Mouse (Mus musculus): ENCODE results near the gene Tmem132d. TPM values are rescaled to one million over a fixed set of nuclear protein-coding genes. Genes with fewer than 3 reads are reported as not detected.
"Not testable (repeated sequence)": the region's sequence is repeated elsewhere in the genome, so short reads cannot be mapped to it uniquely, and the experiment has no call there.

Gene Tmem132d
- polyA plus RNA-seq, 1 experiment: not detected

DNA sequence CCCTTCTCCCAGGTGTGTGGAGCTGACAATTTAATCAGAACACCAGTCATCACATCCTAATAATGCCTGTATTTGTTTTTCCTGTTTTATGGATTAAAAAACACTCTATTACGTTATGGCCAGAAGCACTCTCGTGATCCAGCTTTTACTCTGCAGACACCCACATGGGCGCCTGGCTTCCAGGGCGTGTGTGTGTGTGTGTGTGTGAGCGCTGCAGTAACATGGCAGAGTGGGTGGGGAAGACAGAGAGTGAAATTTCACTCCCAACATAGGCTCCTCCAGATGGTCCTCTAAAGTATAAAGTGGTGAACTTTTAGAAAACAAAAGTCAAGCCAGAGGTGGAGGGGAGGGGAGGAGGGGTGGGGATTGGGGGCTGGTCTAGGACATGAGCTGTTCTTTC is 442.1 kb downstream of the Tmem132d start:
- no peak overlapping the region for H3K4me3 ChIP-seq (replicated peaks; ENCODE audit: control insufficient read depth, low read depth, low read length)
- no peak overlapping the region for H3K27ac ChIP-seq (ENCODE audit: control insufficient read depth, insufficient read depth, low read depth, low read length, poor library complexity)
- TF ChIP-seq CTCF (IDR thresholded peaks at IDR 0.05; ENCODE audit: control insufficient read depth, insufficient read depth, low read length) (no peak), POLR2A (IDR thresholded peaks at IDR 0.05; ENCODE audit: borderline replicate concordance, control insufficient read depth, low read depth, low read length) (no peak)
- 77% methylated on average over 5 of the region's 5 CpGs for WGBS
- H3K4me1 ChIP-seq (ENCODE audit: control insufficient read depth, insufficient read depth, low read length): no peaks in the 10 kb centered on the region

DNA sequence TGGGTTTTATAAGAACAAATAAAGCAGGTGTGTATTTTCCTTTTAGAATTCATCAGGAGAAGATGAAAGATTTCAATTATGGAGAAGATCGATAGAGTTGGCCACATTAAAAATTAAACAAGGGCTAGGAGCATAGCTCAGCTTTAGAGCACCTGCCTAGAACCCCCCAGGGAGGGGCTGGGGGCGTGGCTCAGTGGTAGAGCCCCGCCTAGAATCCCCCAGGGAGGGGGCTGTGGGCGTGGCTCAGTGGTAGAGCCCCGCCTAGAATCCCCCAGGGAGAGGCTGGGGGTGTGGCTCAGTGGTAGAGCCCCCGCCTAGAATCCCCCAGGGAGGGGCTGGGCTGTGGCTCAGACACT is 452.9 kb downstream of the Tmem132d start:
- H3K4me3 ChIP-seq (replicated peaks; ENCODE audit: control insufficient read depth, low read depth, low read length); H3K27ac ChIP-seq (ENCODE audit: control insufficient read depth, insufficient read depth, low read depth, low read length, poor library complexity); H3K4me1 ChIP-seq (ENCODE audit: control insufficient read depth, insufficient read depth, low read length): not testable (repeated sequence)
- 39% methylated on average over 6 of the region's 6 CpGs for whole genome bisulfite sequencing

DNA sequence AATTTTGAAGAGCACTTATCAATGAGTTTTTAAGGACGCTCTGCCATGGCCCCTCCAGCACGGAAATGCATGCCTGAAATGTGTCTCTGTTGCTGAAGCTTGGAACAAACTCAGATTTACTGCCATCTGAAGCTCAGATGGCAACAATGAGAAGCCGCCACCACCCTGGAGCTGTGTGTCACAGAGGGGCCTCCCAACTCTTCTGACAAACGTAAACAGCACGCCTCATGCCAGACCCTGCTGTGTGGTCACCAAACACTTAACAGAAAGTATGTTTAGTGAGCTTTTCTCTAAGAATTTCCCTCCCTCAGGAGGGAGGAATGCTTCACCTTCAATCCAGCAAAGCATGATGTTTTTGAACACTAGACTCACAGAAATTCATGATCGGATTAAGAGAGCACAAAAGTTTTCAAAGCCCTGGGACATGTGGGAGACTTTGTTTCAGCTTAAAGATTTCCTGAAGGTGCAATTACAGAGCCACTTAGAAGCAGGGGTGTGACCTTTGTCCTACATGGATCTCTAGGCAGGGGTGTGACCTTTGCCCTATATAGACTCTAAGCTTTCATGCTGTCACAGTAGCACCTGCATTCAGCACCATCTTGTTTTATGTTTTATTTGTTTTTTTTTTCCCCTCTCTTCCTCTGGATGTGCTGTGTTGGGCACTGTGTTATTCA is 453.4 kb downstream of the Tmem132d start:
- Histone ChIP-seq H3K4me3 (replicated peaks; ENCODE audit: control insufficient read depth, low read depth, low read length) (no peak overlapping the region), H3K27ac (ENCODE audit: control insufficient read depth, insufficient read depth, low read depth, low read length, poor library complexity) (no peak overlapping the region), H3K4me1 (ENCODE audit: control insufficient read depth, insufficient read depth, low read length) (no peaks in the 10 kb centered on the region; the same call in 1 of the 2 replicates)
- 60% methylated on average over 6 of the region's 6 CpGs for WGBS
- TF ChIP-seq CTCF (IDR thresholded peaks at IDR 0.05; ENCODE audit: control insufficient read depth, insufficient read depth, low read length) (no peak), POLR2A (IDR thresholded peaks at IDR 0.05; ENCODE audit: borderline replicate concordance, control insufficient read depth, low read depth, low read length) (no peak)

DNA sequence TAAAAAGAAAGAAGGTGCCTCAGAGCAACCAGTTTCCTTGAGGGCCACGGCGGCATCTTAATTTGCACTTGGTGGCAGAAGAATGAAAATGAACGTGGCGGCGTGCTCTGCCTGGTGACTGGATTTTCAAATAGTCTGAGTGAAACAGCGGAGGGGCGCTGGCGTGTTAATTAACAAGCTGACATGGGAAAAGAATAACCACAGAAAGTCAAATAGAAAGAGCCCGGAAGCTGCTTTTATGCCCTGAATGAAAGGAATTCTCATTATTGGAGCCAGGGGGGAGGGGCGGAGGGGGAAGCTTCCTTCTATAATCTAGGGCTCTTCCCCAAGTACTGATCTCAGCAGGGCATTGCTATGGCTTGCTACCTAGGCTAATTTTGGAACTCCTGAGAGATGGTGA is 456.2 kb downstream of the Tmem132d start:
- H3K4me1 ChIP-seq (ENCODE audit: control insufficient read depth, insufficient read depth, low read length): no peaks in the 10 kb centered on the region; the same call in 1 of the 2 replicates
- no peak overlapping the region for H3K27ac ChIP-seq (ENCODE audit: control insufficient read depth, insufficient read depth, low read depth, low read length, poor library complexity)
- no peak overlapping the region for H3K4me3 ChIP-seq (replicated peaks; ENCODE audit: control insufficient read depth, low read depth, low read length)
- TF ChIP-seq CTCF (IDR thresholded peaks at IDR 0.05; ENCODE audit: control insufficient read depth, insufficient read depth, low read length): no peak
- no peak for TF ChIP-seq POLR2A (IDR thresholded peaks at IDR 0.05; ENCODE audit: borderline replicate concordance, control insufficient read depth, low read depth, low read length)
- WGBS: 91% methylated on average over 10 of the region's 10 CpGs

DNA sequence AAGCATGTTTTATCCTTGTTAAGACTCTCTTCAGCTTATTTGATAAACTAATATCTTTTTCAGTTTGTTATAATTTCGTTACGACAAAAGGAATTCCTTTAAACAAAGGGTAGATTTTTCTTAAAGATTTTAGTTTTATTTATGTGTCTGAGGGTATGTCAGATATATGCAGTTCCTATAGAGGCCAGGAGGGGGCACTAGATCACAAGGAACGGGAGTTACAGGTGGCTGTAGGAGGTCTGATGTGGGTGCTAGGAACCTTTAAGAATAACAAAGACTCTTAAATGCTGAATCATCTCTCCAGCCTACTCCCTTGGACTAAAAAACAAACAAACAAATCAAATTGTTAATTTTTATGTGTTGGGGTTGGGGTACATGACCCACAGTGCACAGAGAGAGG is 467.2 kb downstream of the Tmem132d start:
- no peaks in the 10 kb centered on the region for H3K4me1 ChIP-seq (ENCODE audit: control insufficient read depth, insufficient read depth, low read length)
- WGBS: 71% methylated on average over 3 of the region's 3 CpGs
- no peak overlapping the region for H3K27ac ChIP-seq (ENCODE audit: control insufficient read depth, insufficient read depth, low read depth, low read length, poor library complexity)
- TF ChIP-seq CTCF (IDR thresholded peaks at IDR 0.05; ENCODE audit: control insufficient read depth, insufficient read depth, low read length) (no peak), POLR2A (IDR thresholded peaks at IDR 0.05; ENCODE audit: borderline replicate concordance, control insufficient read depth, low read depth, low read length) (no peak)
- no peak overlapping the region for H3K4me3 ChIP-seq (replicated peaks; ENCODE audit: control insufficient read depth, low read depth, low read length)

DNA sequence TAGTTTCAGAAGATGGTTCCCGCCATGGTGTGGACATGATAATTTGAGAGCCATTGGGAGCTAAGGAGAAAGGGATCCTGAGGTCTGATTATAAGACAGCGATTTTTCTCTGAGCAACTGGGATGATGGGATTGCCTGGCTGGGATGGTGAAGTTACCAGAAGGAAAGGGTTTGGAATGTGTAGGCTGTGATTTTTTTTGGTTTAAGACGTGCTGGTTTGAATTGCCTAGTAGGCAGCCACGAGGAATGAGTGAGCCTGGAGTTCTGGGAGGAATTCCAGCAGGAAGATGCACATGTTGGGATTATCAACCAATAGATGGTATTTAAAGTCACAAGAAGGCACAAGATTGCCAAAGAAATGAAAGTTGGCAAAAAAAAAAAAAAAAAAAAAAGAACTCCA is 470.2 kb downstream of the Tmem132d start:
- Histone ChIP-seq H3K4me1 (ENCODE audit: control insufficient read depth, insufficient read depth, low read length) (no peaks in the 10 kb centered on the region), H3K27ac (ENCODE audit: control insufficient read depth, insufficient read depth, low read depth, low read length, poor library complexity) (no peak overlapping the region), H3K4me3 (replicated peaks; ENCODE audit: control insufficient read depth, low read depth, low read length) (no peak overlapping the region)
- no peak for TF ChIP-seq CTCF (IDR thresholded peaks at IDR 0.05; ENCODE audit: control insufficient read depth, insufficient read depth, low read length)
- TF ChIP-seq POLR2A (IDR thresholded peaks at IDR 0.05; ENCODE audit: borderline replicate concordance, control insufficient read depth, low read depth, low read length): no peak
- 79% methylated on average over 4 of the region's 4 CpGs for WGBS

DNA sequence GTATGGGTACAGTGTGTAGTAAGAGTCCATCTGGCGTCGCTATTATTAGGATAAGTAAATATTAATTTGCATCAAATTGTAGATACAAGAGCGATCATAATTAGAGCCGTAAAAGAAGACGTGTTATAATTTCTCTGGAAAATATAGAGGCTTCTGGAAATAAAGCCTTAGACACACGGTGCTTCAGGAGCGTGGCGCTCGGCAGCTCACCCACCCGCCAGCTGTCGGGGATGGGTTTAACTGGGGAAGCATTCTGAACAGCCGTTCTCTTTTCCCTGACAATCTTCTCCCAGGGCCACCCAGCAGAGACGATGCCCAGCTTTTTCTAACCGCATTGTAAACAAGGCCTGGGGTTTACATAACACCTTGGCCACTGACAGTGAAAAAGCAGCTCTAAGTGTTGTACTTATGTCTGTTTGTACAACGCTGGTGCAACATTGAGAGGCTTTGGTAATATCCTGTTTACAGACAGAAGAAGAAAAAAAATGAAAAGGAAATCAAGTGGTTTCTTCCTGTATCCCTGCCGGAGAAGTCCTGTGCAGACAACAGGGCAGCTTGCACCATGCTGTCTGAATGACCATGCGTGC is 476.3 kb downstream of the Tmem132d start:
- 74% methylated on average over 17 of the region's 17 CpGs for WGBS
- Histone ChIP-seq H3K4me3 (replicated peaks; ENCODE audit: control insufficient read depth, low read depth, low read length) (no peak overlapping the region), H3K4me1 (ENCODE audit: control insufficient read depth, insufficient read depth, low read length) (no peaks in the 10 kb centered on the region), H3K27ac (ENCODE audit: control insufficient read depth, insufficient read depth, low read depth, low read length, poor library complexity) (no peak overlapping the region)
- TF ChIP-seq POLR2A (IDR thresholded peaks at IDR 0.05; ENCODE audit: borderline replicate concordance, control insufficient read depth, low read depth, low read length): no peak

DNA sequence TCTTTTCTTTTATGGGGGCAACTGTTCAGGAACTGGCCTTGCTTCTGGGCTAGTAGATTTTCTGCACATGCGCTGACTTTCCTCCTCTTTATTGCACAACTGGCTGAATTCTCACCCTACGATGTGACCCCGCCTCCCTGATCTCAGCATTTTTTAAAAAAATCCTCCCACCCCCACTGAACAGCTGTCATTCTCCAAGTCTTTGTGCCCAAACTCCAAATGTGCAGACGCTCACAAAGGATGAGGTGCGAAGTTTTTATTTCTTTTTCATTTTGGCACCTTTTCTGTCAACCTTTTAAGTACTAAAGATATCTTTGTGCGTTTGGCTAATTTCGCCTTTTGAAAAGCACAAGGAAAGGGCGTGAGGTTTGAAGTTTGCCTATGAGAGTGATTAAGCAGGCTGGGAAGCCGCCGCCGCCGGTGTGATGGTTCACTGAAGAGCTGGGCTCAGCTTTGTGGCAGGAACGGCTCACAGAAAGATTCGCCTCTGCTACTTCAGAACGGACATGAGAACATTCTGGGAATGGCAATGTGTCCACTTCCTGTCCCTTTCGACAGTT is 478.6 kb downstream of the Tmem132d start:
- 80% methylated on average over 16 of the region's 16 CpGs for WGBS
- no peaks in the 10 kb centered on the region for H3K4me1 ChIP-seq (ENCODE audit: control insufficient read depth, insufficient read depth, low read length)
- no peak for TF ChIP-seq POLR2A (IDR thresholded peaks at IDR 0.05; ENCODE audit: borderline replicate concordance, control insufficient read depth, low read depth, low read length)
- TF ChIP-seq CTCF (IDR thresholded peaks at IDR 0.05; ENCODE audit: control insufficient read depth, insufficient read depth, low read length): no peak
- H3K4me3 ChIP-seq (replicated peaks; ENCODE audit: control insufficient read depth, low read depth, low read length): no peak overlapping the region
- no peak overlapping the region for H3K27ac ChIP-seq (ENCODE audit: control insufficient read depth, insufficient read depth, low read depth, low read length, poor library complexity)

DNA sequence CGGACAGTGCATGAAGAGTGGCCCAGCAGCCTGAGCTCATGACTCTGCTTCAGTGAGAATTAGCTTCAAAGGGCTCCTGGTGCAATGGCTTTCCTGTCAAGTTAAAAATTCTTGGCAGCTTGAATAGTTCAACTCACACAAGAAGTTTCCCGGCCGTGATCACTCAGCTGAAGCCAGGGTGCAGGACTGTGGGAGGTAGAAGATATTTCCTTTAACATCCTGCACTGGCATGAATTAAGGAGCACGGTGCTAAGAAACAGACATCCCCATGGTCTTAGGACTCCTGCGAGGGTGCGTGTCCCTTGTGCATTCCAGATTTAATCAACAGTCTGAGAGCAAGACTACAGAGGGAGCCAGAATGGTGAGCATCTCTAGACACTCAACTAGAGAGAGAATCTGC is 480.1 kb downstream of the Tmem132d start:
- no peaks in the 10 kb centered on the region for H3K4me1 ChIP-seq (ENCODE audit: control insufficient read depth, insufficient read depth, low read length)
- no peak overlapping the region for H3K4me3 ChIP-seq (replicated peaks; ENCODE audit: control insufficient read depth, low read depth, low read length)
- H3K27ac ChIP-seq (ENCODE audit: control insufficient read depth, insufficient read depth, low read depth, low read length, poor library complexity): no peak overlapping the region
- 85% methylated on average over 6 of the region's 6 CpGs for WGBS
- TF ChIP-seq POLR2A (IDR thresholded peaks at IDR 0.05; ENCODE audit: borderline replicate concordance, control insufficient read depth, low read depth, low read length): no peak
- TF ChIP-seq CTCF (IDR thresholded peaks at IDR 0.05; ENCODE audit: control insufficient read depth, insufficient read depth, low read length): no peak
